Mouse (Mus musculus) kidney, adult 9 months (tissue): Measurements from ENCODE around the gene Mfsd6l.

Experiments used
- DNase-seq: peaks from one replicate; pipeline ENCODE4 v3.0.0; 2022

Mfsd6l gene

GRCm38 (mm10) chr11:68555918-68556584, at the start of gene Mfsd6l:
Gene Mfsd6l, plus strand, starts transcription at chr11:68556186.
- peak; percentile 85 for DNase-seq

DNA sequence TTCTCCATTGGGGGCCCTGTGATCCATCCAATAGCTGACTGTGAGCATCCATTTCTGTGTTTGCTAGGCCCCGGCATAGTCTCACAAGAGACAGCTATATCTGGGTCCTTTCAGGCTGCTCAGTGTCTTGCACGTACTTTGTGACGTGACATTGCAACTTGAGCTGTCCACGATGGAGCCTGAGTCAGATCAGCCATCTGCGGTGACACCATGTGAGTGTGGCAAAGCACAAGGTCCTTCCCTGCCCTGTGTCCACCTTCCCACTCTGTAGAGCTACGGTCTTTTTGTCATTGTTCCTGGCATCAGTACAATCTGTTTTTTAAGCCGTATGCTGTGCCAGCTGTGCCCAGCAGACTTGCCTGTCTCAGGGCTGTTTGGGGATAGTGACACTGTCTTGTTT, 48.7 kb upstream of the Mfsd6l start:
- no peak for DNase-seq

DNA sequence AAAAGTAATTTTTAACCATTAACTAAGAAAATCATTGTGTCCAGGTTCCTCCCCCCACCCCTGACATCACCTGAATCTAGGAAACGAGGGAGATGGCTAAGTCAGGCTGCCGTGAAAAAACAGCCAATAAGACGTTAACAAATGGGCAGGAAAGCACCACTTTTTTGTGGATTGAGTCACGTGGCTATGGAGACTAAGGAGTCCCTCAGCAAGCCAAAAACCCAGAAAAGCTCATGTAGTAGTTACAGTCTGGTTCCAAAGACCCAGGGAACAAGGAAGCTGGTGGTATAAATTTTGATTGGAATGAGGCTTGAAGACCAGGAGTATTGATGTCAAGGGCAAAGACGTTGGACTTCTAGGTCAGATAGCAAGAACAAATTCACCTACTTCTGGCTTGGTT, 47.4 kb upstream of the Mfsd6l start:
- DNase-seq = no peak

- DNase-seq = no peak
These were observed 46.8 kb upstream of the Mfsd6l start for GRCm38 (mm10) chr11:68509194-68509593.

DNA sequence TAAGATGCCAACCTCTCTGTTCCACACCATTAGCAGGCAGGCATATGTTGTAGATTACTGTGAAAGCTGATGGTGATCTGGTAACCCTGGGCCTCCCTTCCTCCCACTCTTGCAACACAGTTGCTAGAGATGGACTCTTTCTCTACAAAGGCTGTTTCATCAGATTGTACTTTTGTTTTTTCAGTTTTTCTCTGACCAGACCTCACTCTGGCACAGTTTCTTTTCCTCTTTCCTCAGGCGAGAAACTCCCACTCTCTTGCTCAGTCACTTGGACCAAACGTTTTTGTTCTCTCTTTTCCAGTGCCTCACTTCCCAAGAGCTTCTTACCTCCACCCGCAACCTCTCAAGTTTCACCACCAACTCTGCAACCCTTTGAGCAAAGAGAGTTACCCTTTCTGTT, 42.0 kb upstream of the Mfsd6l start:
- DNase-seq = no peak

GRCm38 (mm10) chr11:68519362-68519761, 36.6 kb upstream of the Mfsd6l start:
- no peak for DNase-seq

DNA sequence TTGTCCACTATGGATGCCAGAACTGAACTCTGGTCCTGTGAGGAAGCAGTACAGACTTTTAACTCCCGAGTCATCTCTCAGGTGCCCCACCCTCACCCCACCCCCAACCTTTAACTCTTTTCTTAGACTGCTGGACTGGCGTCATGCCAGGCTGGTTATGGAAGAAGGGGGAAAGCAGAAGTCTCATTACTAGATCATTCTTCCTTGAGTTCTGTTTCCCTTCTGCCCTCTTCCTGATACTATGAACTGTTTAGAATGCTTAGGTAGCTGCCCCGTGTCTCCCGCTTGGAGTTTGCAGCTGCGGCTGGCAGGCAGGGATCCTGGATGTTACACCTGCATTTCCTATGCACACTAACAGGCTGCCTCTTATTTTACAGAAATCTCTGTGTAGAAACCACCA, 36.2 kb upstream of the Mfsd6l start:
- no peak for DNase-seq

- no peak for DNase-seq
These were observed 35.5 kb upstream of the Mfsd6l start for GRCm38 (mm10) chr11:68520439-68520838.

- no peak for DNase-seq
These were observed 34.6 kb upstream of the Mfsd6l start for GRCm38 (mm10) chr11:68521352-68521751.

DNA sequence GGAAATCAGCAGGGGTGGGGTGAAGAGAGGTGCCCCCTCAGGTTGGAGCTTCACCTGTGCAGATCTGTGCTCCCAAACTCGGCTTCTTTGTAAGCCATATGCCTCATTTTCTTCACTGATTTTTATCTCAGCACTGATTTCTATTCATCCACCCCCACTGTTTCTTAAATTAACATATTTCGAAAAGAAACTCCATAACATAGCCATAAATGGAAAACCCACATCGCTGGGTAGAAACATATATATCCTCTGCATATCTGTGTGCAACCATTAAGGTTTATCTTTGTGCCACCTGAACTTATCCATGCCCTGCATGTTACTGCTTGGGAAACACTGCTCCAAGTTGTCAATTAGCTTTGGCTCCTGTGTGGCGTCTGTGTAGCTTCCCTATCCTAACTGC, 29.5 kb upstream of the Mfsd6l start:
- DNase-seq = no peak

- DNase-seq = peak; percentile 24
These were observed 24.8 kb upstream of the Mfsd6l start for GRCm38 (mm10) chr11:68531066-68531806.

- no peak for DNase-seq
These were observed 23.9 kb upstream of the Mfsd6l start for GRCm38 (mm10) chr11:68531941-68532535.

- DNase-seq = peak; percentile 40
These were observed 23.2 kb upstream of the Mfsd6l start for GRCm38 (mm10) chr11:68532773-68533172.

DNA sequence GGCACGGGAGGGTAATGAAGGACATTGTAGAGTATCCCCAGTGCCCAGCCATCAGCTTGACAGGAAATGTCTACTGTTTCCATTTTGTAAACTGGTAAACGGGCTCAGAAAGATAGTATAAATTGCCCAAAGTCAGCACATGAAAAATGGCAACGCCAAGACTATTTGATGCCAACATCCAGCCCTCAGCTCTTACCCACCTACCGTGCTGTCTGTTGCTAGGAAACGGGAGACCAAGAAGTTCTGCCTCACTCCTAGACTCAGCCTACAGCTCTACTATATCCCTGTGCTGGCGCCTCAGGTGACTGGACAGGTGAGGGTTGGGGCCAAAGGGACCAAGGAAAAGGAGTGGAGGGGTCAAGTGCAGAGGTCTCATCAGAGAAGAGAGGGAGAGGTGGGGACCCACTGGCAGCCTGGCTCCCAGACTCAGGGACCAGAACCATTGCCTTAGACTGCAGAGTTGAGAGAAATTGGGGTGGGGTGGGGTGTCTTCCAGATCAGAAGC, 22.0 kb upstream of the Mfsd6l start:
- no peak for DNase-seq

DNA sequence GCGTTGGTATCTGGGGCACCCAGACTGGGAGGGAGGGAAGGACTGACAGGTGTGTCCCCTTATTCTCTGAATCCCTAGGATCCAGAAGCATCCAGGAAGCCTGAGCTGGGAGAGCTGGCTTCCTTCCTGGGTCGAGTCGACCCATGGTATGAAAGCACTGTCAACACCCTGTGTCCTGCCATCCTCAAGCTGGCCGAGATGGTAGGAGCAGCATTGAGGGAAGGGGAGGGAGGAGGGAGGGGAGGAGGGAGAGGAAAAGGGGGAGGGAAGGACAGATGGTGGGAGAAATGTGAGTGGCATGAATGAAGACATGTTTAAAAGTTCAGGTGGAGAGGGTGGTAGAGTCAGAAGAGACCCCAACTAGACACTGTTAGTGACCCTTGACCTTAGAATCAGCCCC, 20.0 kb upstream of the Mfsd6l start:
- no peak for DNase-seq

- DNase-seq = no peak
These were observed 19.5 kb upstream of the Mfsd6l start for GRCm38 (mm10) chr11:68536465-68536864.

DNA sequence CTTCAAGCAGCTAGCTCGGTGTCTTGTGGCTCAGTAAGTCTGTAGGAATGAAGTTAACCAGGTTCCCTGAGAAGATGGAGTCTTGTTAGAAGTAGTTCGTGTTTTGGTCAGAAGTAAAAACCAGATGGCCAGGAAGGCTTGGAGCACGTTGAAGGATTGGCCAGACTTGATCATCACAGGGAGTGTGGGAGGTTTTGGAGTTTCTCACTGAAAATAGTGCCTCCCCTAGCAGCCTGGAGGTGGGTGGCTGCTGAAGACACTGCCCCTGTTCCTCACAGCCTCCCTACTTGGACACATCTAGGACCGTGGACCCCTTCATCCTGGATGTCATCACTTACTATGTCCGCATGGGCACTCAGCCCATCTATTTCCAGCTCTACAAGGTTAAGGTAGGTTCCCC, 16.4 kb upstream of the Mfsd6l start:
- DNase-seq = no peak

- DNase-seq = peak; percentile 31
These were observed 11.4 kb upstream of the Mfsd6l start for GRCm38 (mm10) chr11:68544554-68544953.

DNA sequence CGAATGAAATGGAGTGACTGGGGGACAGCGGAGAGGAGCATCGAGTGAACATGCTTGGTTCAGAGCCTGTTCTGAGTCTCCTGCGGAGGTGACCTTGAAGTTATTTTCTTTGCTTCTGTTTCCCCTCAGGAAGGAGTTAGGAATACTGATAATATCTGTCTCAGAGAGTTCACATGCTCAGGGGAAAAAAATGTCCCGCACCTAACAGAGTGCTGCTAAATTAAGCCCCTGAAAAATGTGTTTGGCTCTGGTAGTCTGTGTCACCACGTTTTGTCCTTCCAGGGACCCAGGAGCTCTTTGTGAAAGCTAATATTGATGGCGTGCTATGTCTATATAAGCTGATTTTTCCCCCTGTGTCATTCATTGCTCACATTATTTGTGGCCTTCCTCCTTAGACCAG, 10.8 kb upstream of the Mfsd6l start:
- peak; percentile 24 for DNase-seq

GRCm38 (mm10) chr11:68545682-68546222, 10.2 kb upstream of the Mfsd6l start:
- no peak for DNase-seq

GRCm38 (mm10) chr11:68547484-68547883, 8.5 kb upstream of the Mfsd6l start:
- DNase-seq = no peak

GRCm38 (mm10) chr11:68549597-68549996, 6.4 kb upstream of the Mfsd6l start:
- no peak for DNase-seq

DNA sequence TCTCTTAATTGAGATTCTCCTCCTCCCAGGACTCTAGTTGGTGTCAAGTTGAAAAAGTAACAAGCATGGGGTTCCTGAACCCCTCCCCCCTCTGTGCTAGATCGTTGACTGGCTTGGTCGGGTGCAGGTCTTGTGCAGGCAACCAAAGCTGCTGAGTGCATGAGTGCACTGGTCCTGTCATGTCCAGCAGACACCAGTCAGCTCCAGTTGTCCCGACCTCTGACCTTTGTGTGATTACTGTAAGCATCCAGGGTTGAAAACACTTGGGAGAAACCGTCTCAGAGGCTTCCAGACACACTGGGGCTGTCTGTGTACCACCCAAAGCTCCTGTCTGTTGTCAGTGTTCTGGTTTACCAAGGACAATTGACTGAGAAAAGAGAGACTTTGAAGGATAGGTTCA, 5.6 kb upstream of the Mfsd6l start:
- no peak for DNase-seq

DNA sequence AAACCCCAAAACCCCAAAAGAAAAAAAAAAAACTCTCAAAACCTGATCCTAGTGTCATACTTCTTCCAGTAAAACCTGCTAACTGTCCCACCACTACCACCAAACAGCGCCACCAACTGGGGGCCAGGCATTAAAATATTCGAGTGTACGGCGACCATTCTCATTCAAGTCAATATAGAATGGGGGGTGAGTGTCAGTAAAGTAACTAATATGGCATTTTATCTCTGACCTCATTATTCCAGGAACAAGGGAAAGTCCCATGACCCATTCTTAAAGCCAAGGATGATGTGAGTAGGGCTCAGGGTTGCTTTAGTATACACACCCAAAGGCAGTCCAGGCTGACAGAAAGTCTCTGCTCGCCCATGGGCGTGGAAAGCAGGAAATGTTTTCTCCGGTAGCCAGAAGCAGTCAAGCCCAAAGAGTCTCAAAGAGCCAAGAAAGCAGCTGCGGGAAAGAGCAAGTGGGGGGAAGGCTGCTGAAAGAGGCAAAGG, 2.0 kb upstream of the Mfsd6l start:
- peak; percentile 37 for DNase-seq
